Mouse (Mus musculus): ENCODE data around the gene Rsph14.

Rsph14 gene

GRCm38 (mm10) chr10:74994863-74995262 is 37.5 kb downstream of the Rsph14 start:
- no peak for DNase-seq (ENCODE audit: low spot score in 2 of 2)

- DNase-seq (ENCODE audit: low spot score in 2 of 2), result no peak
These were observed 41.6 kb downstream of the Rsph14 start for GRCm38 (mm10) chr10:74990584-74991322.

GRCm38 (mm10) chr10:74989814-74990213 is 42.6 kb downstream of the Rsph14 start:
- no peak for DNase-seq (ENCODE audit: low spot score in 2 of 2)

- no peak for DNase-seq (ENCODE audit: low spot score in 2 of 2)
These were observed 44.5 kb downstream of the Rsph14 start for GRCm38 (mm10) chr10:74987698-74988470.

- DNase-seq (ENCODE audit: low spot score in 2 of 2), result no peak
These were observed 49.2 kb downstream of the Rsph14 start for GRCm38 (mm10) chr10:74983176-74983575.

GRCm38 (mm10) chr10:74981159-74981558 is 51.2 kb downstream of the Rsph14 start:
- no peak for DNase-seq (ENCODE audit: low spot score in 2 of 2)

GRCm38 (mm10) chr10:74978056-74978455 is 54.3 kb downstream of the Rsph14 start:
- DNase-seq (ENCODE audit: low spot score in 2 of 2), result no peak

- DNase-seq (ENCODE audit: low spot score in 2 of 2), result no peak
These were observed 56.0 kb downstream of the Rsph14 start for GRCm38 (mm10) chr10:74976429-74976828.

GRCm38 (mm10) chr10:74975626-74976025 is 56.8 kb downstream of the Rsph14 start:
- no peak for DNase-seq (ENCODE audit: low spot score in 2 of 2)

- no peak for DNase-seq (ENCODE audit: low spot score in 2 of 2)
These were observed 59.4 kb downstream of the Rsph14 start for GRCm38 (mm10) chr10:74973026-74973425.

- DNase-seq (ENCODE audit: low spot score in 2 of 2), result no peak
These were observed 63.1 kb downstream of the Rsph14 start for GRCm38 (mm10) chr10:74969266-74969665.

- no peak for DNase-seq (ENCODE audit: low spot score in 2 of 2)
These were observed 64.6 kb downstream of the Rsph14 start for GRCm38 (mm10) chr10:74967651-74968267.

GRCm38 (mm10) chr10:74966850-74967451 is 65.4 kb downstream of the Rsph14 start, which contains the start of gene Gnaz:
Gene Gnaz, plus strand, starts transcription at chr10:74967177.
- peak; percentile 98 to 99 for DNase-seq (ENCODE audit: low spot score in 2 of 2)

- no peak for DNase-seq (ENCODE audit: low spot score in 2 of 2)
These were observed 68.0 kb downstream of the Rsph14 start for GRCm38 (mm10) chr10:74964380-74964779.

- DNase-seq (ENCODE audit: low spot score in 2 of 2), result peak in 1 of 2 experiments; percentile 61
These were observed 79.4 kb downstream of the Rsph14 start for GRCm38 (mm10) chr10:74952830-74953443.

GRCm38 (mm10) chr10:74940795-74941194 is 91.6 kb downstream of the Rsph14 start:
- DNase-seq (ENCODE audit: low spot score in 2 of 2), result no peak

- DNase-seq (ENCODE audit: low spot score in 2 of 2), result no peak
These were observed 93.1 kb downstream of the Rsph14 start for GRCm38 (mm10) chr10:74939300-74939699.

GRCm38 (mm10) chr10:74938410-74938809 is 94.0 kb downstream of the Rsph14 start:
- DNase-seq (ENCODE audit: low spot score in 2 of 2), result no peak

GRCm38 (mm10) chr10:74937003-74937790 is 95.2 kb downstream of the Rsph14 start:
- no peak for DNase-seq (ENCODE audit: low spot score in 2 of 2)

- DNase-seq (ENCODE audit: low spot score in 2 of 2), result no peak
These were observed 97.4 kb downstream of the Rsph14 start for GRCm38 (mm10) chr10:74935016-74935415.

- DNase-seq (ENCODE audit: low spot score in 2 of 2), result no peak
These were observed 97.9 kb downstream of the Rsph14 start for GRCm38 (mm10) chr10:74934521-74934920.
